Mouse (Mus musculus): ENCODE results near the gene Rcn2. TPM values are rescaled to one million over a fixed set of nuclear protein-coding genes. Genes with fewer than 3 reads are reported as not detected.

Rcn2 gene
- total RNA-seq, 4 experiments from 2014 or later, result 19.0 to 21.3 (median 19.6) TPM

GRCm38 (mm10) chr9:56092102-56092501 is 50.5 kb downstream of the Rcn2 start:
- DNase-seq (ENCODE audit: low spot score in 2 of 2), result no peak

GRCm38 (mm10) chr9:56097584-56098298 is 56.1 kb downstream of the Rcn2 start:
- no peak for DNase-seq (ENCODE audit: low spot score in 2 of 2)

GRCm38 (mm10) chr9:56100041-56100522 is 58.4 kb downstream of the Rcn2 start:
- no peak for DNase-seq (ENCODE audit: low spot score in 2 of 2)

- DNase-seq (ENCODE audit: low spot score in 2 of 2), result no peak
Observed at GRCm38 (mm10) chr9:56101022-56101421, 59.4 kb downstream of the Rcn2 start.

- no peak for DNase-seq (ENCODE audit: low spot score in 2 of 2)
Observed at GRCm38 (mm10) chr9:56104921-56105320, 63.3 kb downstream of the Rcn2 start.

- DNase-seq (ENCODE audit: low spot score in 2 of 2), result no peak
Observed at GRCm38 (mm10) chr9:56106274-56107072, 64.8 kb downstream of the Rcn2 start.

- no peak for DNase-seq (ENCODE audit: low spot score in 2 of 2)
Observed at GRCm38 (mm10) chr9:56107527-56107926, 65.9 kb downstream of the Rcn2 start.

- no peak for DNase-seq (ENCODE audit: low spot score in 2 of 2)
Observed at GRCm38 (mm10) chr9:56108174-56108573, 66.5 kb downstream of the Rcn2 start.

Other genes starting within 250 kb of the Rcn2 start
- gene Scaper, start 103.7 kb upstream of the Rcn2 start, total RNA-seq (2022), result 1 to 10 TPM; 8.0 to 9.3 (median 8.8) TPM
- not detected for gene 4930563M21Rik, start 31.3 kb upstream of the Rcn2 start, total RNA-seq (2022)
- under 1 TPM; 0.17 to 0.83 (median 0.32) TPM for gene Pstpip1, start 48.1 kb downstream of the Rcn2 start, total RNA-seq (2022)
- gene Tspan3, start 123.6 kb downstream of the Rcn2 start, total RNA-seq (2022), result 100 to 1,000 TPM; 105 to 114 (median 107) TPM

Data from gastrocnemius, adult 8-10 months (tissue).